Mouse (Mus musculus): ENCODE results near the gene Setd2.

The Setd2 gene

GRCm38 (mm10) chr9:110654726-110655650 lies 122.6 kb downstream of the Setd2 start:
- no peak for DNase-seq

GRCm38 (mm10) chr9:110655651-110656007 lies 123.2 kb downstream of the Setd2 start:
- no peak for DNase-seq

- peak; percentile 94 for DNase-seq
Measured at GRCm38 (mm10) chr9:110656249-110657221, 124.1 kb downstream of the Setd2 start, which contains the start of gene Ccdc12. TSS of gene Ccdc12 (plus strand) at chr9:110656503.

- DNase-seq: no peak
Measured at GRCm38 (mm10) chr9:110657474-110658078, 125.2 kb downstream of the Setd2 start.

GRCm38 (mm10) chr9:110659521-110659920 lies 127.1 kb downstream of the Setd2 start:
- DNase-seq: no peak

GRCm38 (mm10) chr9:110660208-110660607 lies 127.8 kb downstream of the Setd2 start:
- no peak for DNase-seq

GRCm38 (mm10) chr9:110660856-110661612 lies 128.6 kb downstream of the Setd2 start:
- DNase-seq: no peak

GRCm38 (mm10) chr9:110662844-110663243 lies 130.4 kb downstream of the Setd2 start:
- no peak for DNase-seq

GRCm38 (mm10) chr9:110665912-110666311 lies 133.5 kb downstream of the Setd2 start:
- DNase-seq: no peak

GRCm38 (mm10) chr9:110666374-110666773 lies 134.0 kb downstream of the Setd2 start:
- no peak for DNase-seq

GRCm38 (mm10) chr9:110667219-110667836 lies 134.9 kb downstream of the Setd2 start:
- no peak for DNase-seq
